Mouse (Mus musculus) lung, postnatal 25 days (tissue): ENCODE results near the gene Olfr978.
"Not testable (repeated sequence)": the region's sequence is repeated elsewhere in the genome, so short reads cannot be mapped to it uniquely, and the experiment has no call there.

Experiments
- DNase-seq: peaks from one replicate; pipeline ENCODE4 v3.0.0; 2022; ENCODE audit warnings: low spot score

Gene Olfr978

GRCm38 (mm10) chr9:39991813-39992212 lies at the start of gene Olfr978:
TSS of gene Olfr978 (plus strand) at chr9:39992113.
- no peak for DNase-seq

GRCm38 (mm10) chr9:39951946-39952345 lies 40.0 kb upstream of the Olfr978 start, which contains the start of gene Olfr975:
TSS of gene Olfr975 (minus strand) at chr9:39952046.
- no peak for DNase-seq

GRCm38 (mm10) chr9:39961033-39961432 lies 30.9 kb upstream of the Olfr978 start, which contains the start of gene Olfr976:
TSS of gene Olfr976 (minus strand) at chr9:39961133.
- DNase-seq = not testable (repeated sequence)

GRCm38 (mm10) chr9:39976581-39977145 lies 15.2 kb upstream of the Olfr978 start:
- not testable (repeated sequence) for DNase-seq

DNA sequence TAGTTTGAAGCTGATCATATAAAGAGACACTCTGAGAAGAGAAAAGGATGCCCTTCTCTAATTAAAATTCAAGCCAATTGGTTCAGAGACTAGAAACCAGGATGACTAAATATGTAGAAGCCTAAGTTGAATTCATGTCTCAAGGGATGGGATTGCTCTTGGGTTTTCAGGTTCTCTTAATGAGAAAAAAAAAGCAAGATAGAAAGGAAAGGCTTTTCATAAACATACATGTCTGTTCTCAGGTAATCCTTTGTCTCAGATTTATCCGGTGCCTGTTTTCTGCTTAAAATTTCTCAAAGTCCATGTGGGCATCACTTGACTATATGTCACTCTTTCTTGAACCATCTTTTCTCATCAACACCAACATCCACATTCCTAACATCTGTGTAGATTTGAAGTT lies 11.5 kb downstream of the Olfr978 start, which contains the start of gene Olfr979:
TSS of gene Olfr979 (minus strand) at position 101 of the 400 bp plus-strand sequence.
- no peak for DNase-seq

- no peak for DNase-seq
These were observed 17.6 kb downstream of the Olfr978 start, which contains the start of gene Olfr980 for GRCm38 (mm10) chr9:40009482-40009881. TSS of gene Olfr980 (minus strand) at chr9:40009582.

DNA sequence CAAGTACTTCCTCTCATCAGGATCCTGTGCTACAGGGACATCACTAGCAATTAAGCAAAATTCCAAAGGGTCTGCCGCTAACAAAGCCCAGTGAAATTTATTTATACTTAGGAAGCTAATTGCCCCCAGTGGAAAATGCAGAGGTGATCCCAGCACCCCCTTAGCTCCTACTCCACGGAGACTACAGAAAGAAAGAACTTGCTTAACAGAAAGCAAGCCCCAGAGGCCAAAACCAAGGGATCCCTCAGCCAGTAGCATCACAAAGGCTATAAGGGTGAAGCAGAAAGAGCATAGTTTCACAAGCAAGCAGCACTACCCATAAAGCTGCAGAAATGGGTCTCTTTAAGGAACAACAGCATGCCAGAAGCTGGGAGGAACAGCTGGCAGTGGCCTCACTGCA lies 29.3 kb downstream of the Olfr978 start, which contains the start of gene Olfr981:
TSS of gene Olfr981 (plus strand) at position 301 of the 400 bp plus-strand sequence.
- no peak for DNase-seq
